Mouse (Mus musculus) kidney, postnatal 4 days (tissue): ENCODE measurements at regions not wholly inside any gene's neighbourhood (a gene's known extent, or its start where the extent isn't known, plus 50 kb on each side); places are given as distances from the start of the nearest gene placed in this dataset.

Source experiments
- DNase-seq, 2 experiments: peaks; one replicate each; pipeline ENCODE4 v3.0.0; 2021; ENCODE audit warnings: mixed read lengths in 2 of 2

DNA sequence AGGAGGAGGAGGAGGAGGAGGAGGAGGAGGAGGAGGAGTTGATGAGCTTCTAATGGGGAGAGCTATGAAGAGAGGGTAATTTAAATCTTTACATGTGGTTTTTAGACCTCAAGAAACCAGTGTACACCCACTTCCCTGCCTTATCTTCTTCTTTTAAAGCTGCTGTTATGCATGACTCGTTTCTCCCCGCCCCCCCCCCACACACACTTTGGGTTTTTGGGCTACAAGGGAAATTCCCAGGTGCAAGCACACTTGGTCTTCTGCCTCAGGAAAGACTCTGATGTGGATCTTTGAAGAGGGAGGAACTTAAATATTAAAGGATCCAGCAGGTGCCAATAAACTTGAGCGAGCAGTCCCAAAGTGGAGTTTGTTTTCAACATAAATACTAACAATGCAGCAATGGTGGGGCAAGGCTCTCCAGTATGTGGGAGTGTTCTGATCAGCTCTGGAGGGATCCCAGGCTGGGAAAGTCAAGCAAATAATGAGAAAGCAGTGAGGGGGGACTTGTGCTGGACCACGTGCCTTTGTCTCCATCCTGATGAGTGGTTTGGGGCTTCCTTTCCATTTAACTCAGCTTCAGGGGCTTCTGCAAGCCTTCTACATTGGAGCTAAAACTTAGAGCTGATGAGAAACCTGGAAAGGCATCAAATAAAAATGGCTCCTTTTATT is 296.0 kb downstream of the Pten start:
- no peak for DNase-seq

GRCm38 (mm10) chr19:33056372-33056791 is 299.1 kb downstream of the Pten start:
- no peak for DNase-seq

- no peak for DNase-seq
Measured at GRCm38 (mm10) chr19:33061006-33061405, 303.7 kb downstream of the Pten start.

- DNase-seq: no peak
Measured at GRCm38 (mm10) chr19:33062165-33063058, 305.1 kb downstream of the Pten start.

- peak; percentile 40 to 57 for DNase-seq
Measured at GRCm38 (mm10) chr19:33065274-33066200, 308.2 kb downstream of the Pten start.

- no peak for DNase-seq
Measured at GRCm38 (mm10) chr19:33068351-33068955, 311.2 kb downstream of the Pten start.

DNA sequence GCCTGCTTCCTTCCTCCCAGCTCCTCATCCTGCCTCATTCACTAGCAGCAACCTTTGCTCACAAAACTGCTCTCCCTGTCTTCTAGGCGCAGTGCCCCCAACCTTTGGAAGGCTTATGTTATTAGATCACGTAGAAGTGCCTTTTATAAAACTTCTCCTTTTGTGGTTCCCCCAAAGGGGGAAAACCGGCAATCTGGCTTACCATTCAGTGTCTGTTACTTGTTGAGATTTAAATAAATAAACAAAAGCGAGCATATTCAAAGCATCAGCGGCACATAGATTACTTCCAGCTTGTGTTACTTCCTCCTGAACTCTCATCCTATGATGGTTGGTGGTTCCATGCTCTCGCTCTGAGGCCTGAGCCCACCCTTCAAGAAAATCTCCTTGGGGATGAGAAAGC is 312.5 kb downstream of the Pten start:
- no peak for DNase-seq

DNA sequence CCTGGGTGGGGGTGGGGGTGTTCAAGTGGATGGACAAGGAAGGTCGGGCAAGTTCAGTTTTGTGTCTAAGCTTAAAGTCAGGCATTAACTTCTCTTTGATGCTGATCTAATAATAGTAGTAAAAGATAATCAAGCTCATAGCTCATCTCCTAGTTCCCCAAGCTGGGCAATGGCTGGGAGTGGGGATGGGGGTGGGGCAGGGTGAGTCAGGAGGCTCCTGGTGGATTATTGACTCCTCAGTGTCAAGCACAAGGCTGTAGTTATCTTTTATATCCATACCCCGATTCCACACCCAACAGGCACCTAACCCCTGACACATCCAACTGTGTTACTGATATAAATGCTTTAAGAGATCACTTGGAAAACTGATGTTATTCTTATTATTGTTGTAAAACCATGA is 315.0 kb downstream of the Pten start:
- DNase-seq: peak in 1 of 2 experiments; percentile 7

DNA sequence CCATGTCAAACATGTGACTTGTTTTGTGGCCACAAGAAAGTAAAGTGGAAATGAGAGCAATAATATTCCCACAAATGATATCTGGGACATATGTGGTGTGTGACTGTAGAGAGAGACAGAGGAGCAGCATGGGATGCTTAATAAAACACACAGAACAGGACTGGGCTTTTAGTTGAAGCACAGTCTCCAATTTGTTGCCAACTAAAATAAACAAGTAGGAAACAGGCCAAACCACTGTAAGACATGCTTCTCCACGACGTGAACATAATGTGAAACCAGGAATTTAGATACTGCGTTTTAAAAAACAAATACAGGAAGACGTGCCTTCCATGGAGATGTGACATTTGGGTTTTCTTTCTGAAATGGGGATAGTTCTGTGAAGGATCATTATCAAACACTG is 317.2 kb downstream of the Rnls start:
- no peak for DNase-seq

- DNase-seq: no peak
Measured at GRCm38 (mm10) chr19:33078681-33079360, 313.3 kb downstream of the Rnls start.

DNA sequence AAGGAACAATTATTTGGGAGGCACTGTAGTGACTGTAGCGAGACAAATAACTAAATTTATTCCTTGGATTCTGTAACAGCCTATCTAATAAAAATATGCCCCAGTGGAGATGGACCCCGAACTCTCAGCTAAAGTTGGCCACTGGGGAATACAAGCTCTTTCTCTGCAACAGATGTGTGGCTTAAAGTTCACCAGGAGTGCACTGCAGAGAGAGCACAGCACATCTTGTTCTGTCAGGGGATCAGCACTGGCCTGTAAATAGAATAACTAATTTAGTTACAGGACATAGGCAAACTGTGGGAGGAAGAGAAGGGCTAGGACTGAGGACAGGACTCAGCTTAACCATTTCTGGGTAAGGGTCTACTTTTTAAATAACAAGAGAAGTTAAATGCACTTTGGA is 312.1 kb downstream of the Rnls start:
- DNase-seq: no peak

DNA sequence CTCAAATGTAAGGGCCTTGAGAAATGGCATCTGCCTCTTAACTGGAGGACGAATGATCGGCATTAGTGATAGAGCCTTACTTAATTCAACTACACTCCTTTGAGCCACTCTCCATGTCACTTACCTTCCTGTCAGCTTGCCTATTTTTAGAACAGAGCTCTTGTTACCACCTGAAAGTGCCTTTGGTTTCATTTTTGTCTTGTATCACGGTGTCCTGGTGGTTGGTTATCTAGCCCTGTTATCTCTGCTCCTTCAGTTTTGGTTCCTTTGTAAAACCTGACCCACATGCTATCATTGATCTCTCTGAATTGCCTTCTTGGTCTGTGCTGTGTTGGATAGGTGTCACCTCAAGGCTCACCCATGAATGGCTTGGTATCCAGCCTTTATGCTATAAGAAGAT is 310.6 kb downstream of the Rnls start:
- no peak for DNase-seq

GRCm38 (mm10) chr19:33083371-33083770 is 308.7 kb downstream of the Rnls start:
- no peak for DNase-seq

GRCm38 (mm10) chr19:33084683-33085082 is 307.4 kb downstream of the Rnls start:
- no peak for DNase-seq
